7 mouse cellular contexts compared by ENCODE assay signal in genomic region chr5:31452562-31452878, GRCm38 (mm10). TPM values are rescaled to one million over a fixed set of nuclear protein-coding genes. Genes with fewer than 3 reads are reported as not detected.
DNase-seq lines count a peak whose midpoint lies in the region; ATAC-seq and TF ChIP-seq lines count a peak whose summit lies in the region.

No protein-coding gene starts in this region.

- H3K4me2 ChIP-seq in forebrain, embryonic 14.5 days (ENCODE audit: low read length), result peak overlapping the region; percentile 86
- H3K4me2 ChIP-seq in liver, embryonic 15.5 days, result peak overlapping the region; percentile 84

- 0% methylated on average over 11 of the region's 11 CpGs for WGBS in forebrain, embryonic 14.5 days
- under 1% methylated on average over 11 of the region's 11 CpGs for WGBS in liver, embryonic 15.5 days (ENCODE audit: insufficient replicate concordance)

- no peak for DNase-seq in testis, postnatal 14 days (ENCODE audit: low spot score)
- DNase-seq in forebrain, embryonic 14.5 days (ENCODE audit: low spot score), result no peak
- DNase-seq in adrenal gland, postnatal 25 days, result no peak
- no peak for DNase-seq in left cerebral cortex, postnatal 4 days
- DNase-seq in kidney, postnatal 14 days, result no peak

- H3K9me3 ChIP-seq in forebrain, embryonic 14.5 days (replicated peaks; ENCODE audit: control insufficient read depth, low read length), result no peaks in the 10 kb centered on the region
- no peaks in the 10 kb centered on the region for H3K9me3 ChIP-seq in liver, embryonic 15.5 days (replicated peaks)

- intact Hi-C loops in left cerebral cortex, postnatal 4 days (cut with DNase I), result loop anchor here (5.0 kb wide), 1 partner anchor 155 kb away; the partner anchor contains the start of genes Fndc4 and Gckr

- no peak for ATAC-seq in forebrain, embryonic 14.5 days
- ATAC-seq in liver, embryonic 15.5 days (ENCODE audit: insufficient read depth), result peak; percentile 55

- no peak for TF ChIP-seq POLR2A in testis, adult 2 months (IDR thresholded peaks at IDR 0.05; ENCODE audit: control insufficient read depth, low read depth, low read length)

- peaks cover 3% of the 10 kb centered on the region; the same call in 1 of the 2 replicates for H3K4me1 ChIP-seq in testis, adult 2 months (ENCODE audit: control insufficient read depth, insufficient read depth, low read length)
- peaks cover 11% of the 10 kb centered on the region for H3K4me1 ChIP-seq in forebrain, embryonic 14.5 days (ENCODE audit: control insufficient read depth, insufficient read depth, low read length)
- peaks cover 24% of the 10 kb centered on the region for H3K4me1 ChIP-seq in liver, embryonic 15.5 days (replicated peaks)

- peak overlapping the region; percentile 75 for H3K9ac ChIP-seq in forebrain, embryonic 14.5 days (ENCODE audit: low read length)
- H3K9ac ChIP-seq in liver, embryonic 15.5 days, result peak overlapping the region; percentile 70

- no peaks in the 10 kb centered on the region for H3K36me3 ChIP-seq in testis, adult 2 months (ENCODE audit: control insufficient read depth, insufficient read depth, low read length)
- no peaks in the 10 kb centered on the region for H3K36me3 ChIP-seq in forebrain, embryonic 14.5 days (ENCODE audit: control insufficient read depth, insufficient read depth, low read length)
- no peaks in the 10 kb centered on the region for H3K36me3 ChIP-seq in liver, embryonic 15.5 days (replicated peaks)

- H3K27ac ChIP-seq in testis, adult 2 months (ENCODE audit: control insufficient read depth, insufficient read depth, low read depth, low read length), result peak overlapping the region; percentile 54
- no peak overlapping the region for H3K27ac ChIP-seq in forebrain, embryonic 14.5 days (ENCODE audit: low read depth, low read length)
- peak overlapping the region; percentile 76 for H3K27ac ChIP-seq in liver, embryonic 15.5 days (replicated peaks)

- no peaks in the 10 kb centered on the region for H3K27me3 ChIP-seq in testis, adult 2 months (ENCODE audit: control insufficient read depth, insufficient read depth, low read length)
- no peaks in the 10 kb centered on the region for H3K27me3 ChIP-seq in forebrain, embryonic 14.5 days (replicated peaks; ENCODE audit: control insufficient read depth, insufficient read depth, low read length)
- no peaks in the 10 kb centered on the region for H3K27me3 ChIP-seq in liver, embryonic 15.5 days

- TF ChIP-seq CTCF in testis, adult 2 months (IDR thresholded peaks at IDR 0.05; ENCODE audit: control insufficient read depth, insufficient read depth, insufficient replicate concordance, low read depth, low read length), result no peak

- H3K4me3 ChIP-seq in testis, adult 2 months (ENCODE audit: control insufficient read depth, low read depth, low read length), result peak overlapping the region; percentile 94
- H3K4me3 ChIP-seq in forebrain, embryonic 14.5 days (ENCODE audit: low read depth, low read length), result peak overlapping the region; percentile 48
- H3K4me3 ChIP-seq in liver, embryonic 15.5 days (replicated peaks), result peak overlapping the region; percentile 69

RNA-seq across cellular contexts. Expression of gene Zfp512, which starts 0.3 kb away (rescaled TPM):
- 9.1 and 9.2 TPM in 2 replicates for polyA plus RNA-seq in testis, adult 2 months (2012; rRNA removed)
- polyA plus RNA-seq in forebrain, embryonic 14.5 days (2014; fragmentation: Nextera tagmentation; extraction: Ambion mirVana), result 79.7 and 93.6 TPM in 2 replicates
- 12.4 and 12.9 TPM in 2 replicates for polyA plus RNA-seq in liver, embryonic 15.5 days (2015; fragmentation: Nextera tagmentation; extraction: Ambion mirVana)
- 25.4 and 29.5 TPM in 2 replicates for total RNA-seq in adrenal gland, postnatal 25 days (2021)
- total RNA-seq in left cerebral cortex, postnatal 4 days (2021), result 10 to 100 TPM; 92.5 to 93.8 TPM

RNA-seq across cellular contexts. Expression of gene 4930548H24Rik, which starts 33.0 kb away (rescaled TPM):
- polyA plus RNA-seq in testis, adult 2 months (2012; rRNA removed), result 4.9 and 5.4 TPM in 2 replicates
- polyA plus RNA-seq in forebrain, embryonic 14.5 days (2014; fragmentation: Nextera tagmentation; extraction: Ambion mirVana), result not detected in 2 replicates
- polyA plus RNA-seq in liver, embryonic 15.5 days (2015; fragmentation: Nextera tagmentation; extraction: Ambion mirVana), result not detected in 2 replicates
- not detected in 2 replicates for total RNA-seq in adrenal gland, postnatal 25 days (2021)
- total RNA-seq in left cerebral cortex, postnatal 4 days (2021), result under 1 TPM; 0.54 TPM

RNA-seq across cellular contexts. Expression of gene Gpn1, which starts 42.0 kb away (rescaled TPM):
- 13.3 and 15.7 TPM in 2 replicates for polyA plus RNA-seq in testis, adult 2 months (2012; rRNA removed)
- polyA plus RNA-seq in forebrain, embryonic 14.5 days (2014; fragmentation: Nextera tagmentation; extraction: Ambion mirVana), result 83.2 and 83.9 TPM in 2 replicates
- polyA plus RNA-seq in liver, embryonic 15.5 days (2015; fragmentation: Nextera tagmentation; extraction: Ambion mirVana), result 16.3 and 18.5 TPM in 2 replicates
- 20.5 and 30.4 TPM in 2 replicates for total RNA-seq in adrenal gland, postnatal 25 days (2021)
- total RNA-seq in left cerebral cortex, postnatal 4 days (2021), result 10 to 100 TPM; 42.2 to 44.3 TPM
